Mouse (Mus musculus) ES-E14 (cell line): ENCODE measurements around the gene Styx.

Experiments used
- CHD2 ChIP-seq: IDR thresholded peaks from 2 replicates; pipeline ENCODE4 v1.6.1; 2014; ENCODE audit warnings: mild to moderate bottlenecking, low read depth, low read length, inconsistent platforms
- HCFC1 ChIP-seq: IDR thresholded peaks from 2 replicates; pipeline ENCODE4 v1.6.1; 2012; ENCODE audit warnings: low read length, inconsistent platforms, borderline replicate concordance; ENCODE audit not compliant: insufficient read depth
- MAFK ChIP-seq: IDR thresholded peaks from 2 replicates; pipeline ENCODE4 v1.6.1; 2014; ENCODE audit warnings: mild to moderate bottlenecking, low read depth, low read length, inconsistent platforms; ENCODE audit not compliant: insufficient read depth
- ZC3H11A ChIP-seq: IDR thresholded peaks from 2 replicates; pipeline ENCODE4 v1.6.1; 2012; ENCODE audit warnings: low read depth, mild to moderate bottlenecking, inconsistent platforms, low read length, borderline replicate concordance
- ZNF384 ChIP-seq: IDR thresholded peaks from 2 replicates; pipeline ENCODE4 v1.6.1; 2012; ENCODE audit warnings: low read depth, low read length, inconsistent platforms

GRCm38 (mm10) chr14:45321622-45322021, 29.3 kb upstream of the Styx start:
- TF ChIP-seq HCFC1 (no peak), CHD2 (no peak), ZC3H11A (no peak), ZNF384 (no peak), MAFK (no peak)
